Mouse (Mus musculus) heart, embryonic 11.5 days (tissue): ENCODE data around the gene Dupd1. TPM values are rescaled to one million over a fixed set of nuclear protein-coding genes. Genes with fewer than 3 reads are reported as not detected.
A peak's percentile ranks its signal among the peaks of the same experiment; 100 is the strongest.

Experiments used
- ATAC-seq: fragments of 200-750 bp; cut with Nextera tagmentation; replicated peaks from 2 replicates; pipeline ENCODE4 v1.8.0; 2017; ENCODE audit warnings: moderate library complexity; ENCODE audit not compliant: insufficient number of reproducible peaks, low FRiP score, low TSS enrichment
- H3K27ac ChIP-seq: fragments of 300-500 bp; sonication (generic); 2 replicates; pipeline ENCODE4 v1.5.1; 2014; ENCODE audit warnings: mild to moderate bottlenecking, low read depth, low read length
- H3K27me3 ChIP-seq: fragments of 300-500 bp; sonication (generic); 2 replicates; pipeline ENCODE4 v1.6.1; 2014; ENCODE audit warnings: mild to moderate bottlenecking, low read length, mixed read lengths; ENCODE audit not compliant: control insufficient read depth, insufficient read depth
- H3K36me3 ChIP-seq: fragments of 300-500 bp; sonication (generic); 2 replicates; pipeline ENCODE4 v1.6.1; 2014; ENCODE audit warnings: mild to moderate bottlenecking, low read length, moderate library complexity, mixed read lengths; ENCODE audit not compliant: control insufficient read depth, insufficient read depth
- H3K4me1 ChIP-seq: fragments of 300-500 bp; sonication (generic); 2 replicates; pipeline ENCODE4 v1.6.1; 2014; ENCODE audit warnings: low read length; ENCODE audit not compliant: control insufficient read depth, insufficient read depth
- H3K4me2 ChIP-seq: fragments of 300-500 bp; sonication (generic); 2 replicates; pipeline ENCODE4 v1.6.1; 2014; ENCODE audit warnings: mild to moderate bottlenecking, moderate library complexity
- H3K4me3 ChIP-seq: fragments of 300-500 bp; sonication (generic); 2 replicates; pipeline ENCODE4 v1.5.1; 2014; ENCODE audit warnings: low read depth, low read length
- H3K9ac ChIP-seq: fragments of 300-500 bp; sonication (generic); 2 replicates; pipeline ENCODE4 v1.6.1; 2014; ENCODE audit warnings: mild to moderate bottlenecking, low read depth, low read length, moderate library complexity
- H3K9me3 ChIP-seq: fragments of 300-500 bp; sonication (generic); replicated peaks from 2 replicates; pipeline ENCODE4 v1.6.1; 2016; ENCODE audit warnings: low read length; ENCODE audit not compliant: control insufficient read depth
- WGBS: fragments of 180-500 bp; shearing (Covaris S2); extraction: QIAGEN DNeasy Blood & Tissue Kit; methylation state at CpG from one replicate; pipeline ENCODE4 v1.1.7; 2014; ENCODE audit not compliant: insufficient replicate concordance; 5-methylcytosine and 5-hydroxymethylcytosine counted together
- polyA plus RNA-seq: library from polyadenylated mRNA; unstranded; fragments of >200 nt; fragmentation: Nextera tagmentation; extraction: Ambion mirVana; gene quantifications from 2 replicates; pipeline ENCODE4 v1.2.1, GENCODE M21; 2014

The Dupd1 gene
- polyA plus RNA-seq, 1 experiment from 2014 or later, result not detected

DNA sequence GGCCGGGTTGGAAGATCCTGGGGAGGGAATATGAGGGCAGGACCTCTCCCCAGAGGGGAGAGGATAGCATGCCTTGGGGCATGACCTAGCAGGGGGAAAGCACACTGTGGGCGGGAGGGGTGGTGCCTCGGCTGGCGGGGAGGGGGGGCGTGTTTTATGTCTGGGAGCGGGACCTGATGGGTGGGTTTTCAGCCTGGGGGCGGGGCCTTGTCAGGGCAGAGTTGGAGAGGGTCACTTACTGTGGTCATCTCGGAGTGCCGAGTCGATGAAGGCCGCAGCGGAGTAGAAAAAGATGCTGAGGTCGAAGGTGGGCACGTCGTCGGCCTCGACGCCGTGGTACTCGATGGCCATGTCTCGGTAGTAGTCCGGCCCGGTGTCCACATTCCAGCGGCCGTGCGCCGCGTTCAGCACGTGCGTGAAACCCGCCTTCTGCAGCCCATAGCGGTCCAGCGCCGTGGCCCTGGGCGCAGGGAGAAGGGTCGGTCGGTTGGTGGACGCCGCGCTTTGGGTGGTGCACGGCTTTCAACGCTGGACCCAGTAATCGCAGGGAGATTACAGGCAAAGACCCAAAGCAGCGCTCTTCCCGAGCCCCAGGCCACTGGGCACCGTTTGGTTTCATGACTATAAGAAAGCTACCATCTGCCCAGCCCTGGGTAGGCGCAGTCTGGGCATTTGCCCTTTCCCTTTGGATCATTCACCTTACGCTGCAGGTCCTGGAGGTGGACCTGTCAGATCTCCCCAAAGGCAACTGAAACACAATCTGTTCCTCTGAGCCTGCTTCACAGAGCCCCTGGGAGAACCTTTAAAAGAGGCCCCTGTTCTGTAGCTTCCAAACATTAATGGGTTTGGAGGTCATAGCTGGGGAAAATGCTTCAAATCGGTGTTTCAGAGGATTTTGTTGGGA, 27.7 kb downstream of the Dupd1 start:
- ATAC-seq, result no peak
- Histone ChIP-seq H3K27ac (no peak overlapping the region), H3K9me3 (no peaks in the 10 kb centered on the region), H3K4me1 (peaks cover 21% of the 10 kb centered on the region), H3K27me3 (peaks cover 12% of the 10 kb centered on the region; the same call in 1 of the 2 replicates), H3K9ac (no peak overlapping the region; the same call in 1 of the 2 replicates), H3K4me3 (peak overlapping the region; percentile 36), H3K4me2 (peak overlapping the region; percentile 74), H3K36me3 (no peaks in the 10 kb centered on the region)
- 9% methylated on average over 49 of the region's 49 CpGs for WGBS

- no peak overlapping the region for H3K4me2 ChIP-seq
- no peak overlapping the region for H3K27ac ChIP-seq
- H3K4me1 ChIP-seq, result peaks cover 21% of the 10 kb centered on the region
These were observed 28.8 kb downstream of the Dupd1 start for GRCm38 (mm10) chr14:21685411-21686146.

DNA sequence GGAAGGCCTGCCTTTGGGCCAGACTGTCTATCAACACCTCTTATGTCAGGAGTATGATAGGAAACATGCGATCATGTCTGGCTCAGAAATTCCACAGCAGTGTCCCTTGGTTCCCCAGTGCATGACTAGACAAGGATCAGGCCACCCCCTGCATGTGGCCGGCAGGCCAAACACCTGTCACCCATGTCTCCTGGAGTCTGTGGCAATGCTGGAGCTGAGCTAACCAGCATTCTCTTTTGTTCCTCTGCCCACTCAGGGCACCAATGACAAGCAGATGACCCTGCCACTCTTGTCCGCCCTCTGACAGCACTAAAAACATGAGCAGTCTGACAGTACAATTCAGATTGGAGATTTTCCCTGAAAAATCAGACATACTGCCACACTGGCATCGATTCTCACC, 30.5 kb downstream of the Dupd1 start:
- Histone ChIP-seq H3K36me3 (no peaks in the 10 kb centered on the region), H3K9me3 (no peaks in the 10 kb centered on the region), H3K4me3 (no peak overlapping the region), H3K27me3 (peaks cover 12% of the 10 kb centered on the region; the same call in 1 of the 2 replicates), H3K4me2 (no peak overlapping the region), H3K27ac (no peak overlapping the region), H3K9ac (no peak overlapping the region), H3K4me1 (peaks cover 33% of the 10 kb centered on the region)
- WGBS, result 70% methylated on average over 4 of the region's 4 CpGs
- ATAC-seq, result no peak

More at GRCm38 (mm10) chr14:21685411-21686146, 28.8 kb downstream of the Dupd1 start:
- Histone ChIP-seq H3K36me3 (no peaks in the 10 kb centered on the region), H3K9ac (no peak overlapping the region), H3K4me3 (no peak overlapping the region), H3K9me3 (no peaks in the 10 kb centered on the region), H3K27me3 (peaks cover 12% of the 10 kb centered on the region; the same call in 1 of the 2 replicates)
- WGBS, result 83% methylated on average over 10 of the region's 10 CpGs
- ATAC-seq, result no peak

GRCm38 (mm10) chr14:21682681-21683129, 31.7 kb downstream of the Dupd1 start:
- H3K9me3 ChIP-seq, result no peaks in the 10 kb centered on the region
- H3K27me3 ChIP-seq, result peaks cover 10% of the 10 kb centered on the region; the same call in 1 of the 2 replicates
- peaks cover 36% of the 10 kb centered on the region for H3K4me1 ChIP-seq
- H3K4me2 ChIP-seq, result peak overlapping the region; percentile 57
- H3K36me3 ChIP-seq, result no peaks in the 10 kb centered on the region
- 2% methylated on average over 9 of the region's 9 CpGs for WGBS
- peak overlapping the region; percentile 3; the same call in 1 of the 2 replicates for H3K4me3 ChIP-seq
- no peak; the same call in 1 of the 2 replicates for ATAC-seq
- no peak overlapping the region for H3K27ac ChIP-seq
- no peak overlapping the region for H3K9ac ChIP-seq

DNA sequence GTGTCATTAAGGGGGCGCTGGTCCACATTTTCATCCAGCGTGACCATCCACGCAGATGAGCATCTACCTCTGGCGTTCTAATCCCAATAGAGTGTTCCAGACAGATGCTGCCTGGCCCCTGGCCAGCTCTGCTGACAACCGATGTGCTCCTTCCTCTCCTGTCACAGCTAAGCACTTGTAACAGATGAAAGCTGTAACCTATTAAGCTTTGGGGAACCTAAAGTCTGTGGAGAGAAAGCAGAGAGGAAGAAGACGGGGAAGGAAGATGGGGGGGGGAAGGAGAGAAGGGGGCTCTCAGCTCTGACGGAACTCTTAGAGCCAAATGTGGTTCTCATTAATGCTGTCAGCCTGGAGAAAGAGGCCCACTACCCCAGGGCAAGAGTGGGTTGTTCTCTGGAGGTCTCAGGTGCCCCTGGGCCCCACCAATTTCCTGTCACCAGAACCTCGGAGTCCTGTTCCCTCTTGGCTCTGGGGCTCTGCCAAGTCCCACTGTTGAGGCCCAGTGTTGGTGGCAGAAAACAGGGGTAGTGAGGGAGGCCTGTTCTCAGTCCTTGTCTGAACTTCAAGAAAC, 34.7 kb downstream of the Dupd1 start:
- no peak for ATAC-seq
- WGBS, result 40% methylated on average over 8 of the region's 8 CpGs
- Histone ChIP-seq H3K4me1 (peaks cover 28% of the 10 kb centered on the region), H3K27me3 (peaks cover 3% of the 10 kb centered on the region; the same call in 1 of the 2 replicates), H3K27ac (peak overlapping the region; percentile 19; the same call in 1 of the 2 replicates), H3K9ac (no peak overlapping the region), H3K36me3 (no peaks in the 10 kb centered on the region), H3K4me2 (no peak overlapping the region; the same call in 1 of the 2 replicates), H3K4me3 (no peak overlapping the region), H3K9me3 (no peaks in the 10 kb centered on the region)

DNA sequence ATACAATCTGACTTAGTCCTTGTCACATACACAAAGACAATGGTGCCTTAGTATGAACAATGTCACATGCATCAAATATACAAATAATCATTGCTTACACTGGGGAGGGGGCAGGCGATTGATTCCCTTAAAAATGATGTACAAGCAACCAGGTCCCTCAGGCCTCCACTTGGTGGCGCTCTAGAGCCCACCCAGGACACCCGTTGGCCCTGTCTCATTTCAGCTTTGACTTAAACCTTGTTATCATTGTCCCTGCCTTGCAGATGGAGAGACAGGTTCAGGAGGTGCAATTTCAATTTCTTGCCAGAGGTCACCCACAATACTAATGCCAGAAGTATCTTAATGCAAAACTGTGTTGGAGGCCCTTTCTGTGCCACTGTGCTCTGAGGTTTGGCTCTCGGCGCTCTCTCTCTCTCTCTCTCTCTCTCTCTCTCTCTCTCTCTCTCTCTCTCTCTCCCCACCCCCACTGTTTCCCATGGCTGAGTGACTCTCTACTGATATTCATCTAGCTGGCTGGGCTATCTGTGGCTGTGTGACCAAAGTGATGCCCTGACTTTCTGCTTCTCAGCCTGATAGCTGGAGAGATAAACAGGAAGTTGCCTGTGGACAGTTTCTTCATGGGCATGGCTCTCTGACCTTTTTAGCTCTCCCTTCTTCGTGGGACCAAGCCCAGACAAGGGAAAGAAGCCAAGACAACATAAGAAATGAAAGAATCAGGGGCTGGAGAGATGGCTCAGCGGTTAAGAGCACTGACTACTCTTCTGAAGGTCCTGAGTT, 35.7 kb downstream of the Dupd1 start:
- ATAC-seq, result no peak
- no peak overlapping the region for H3K9ac ChIP-seq
- H3K4me3 ChIP-seq, result no peak overlapping the region
- peaks cover 3% of the 10 kb centered on the region; the same call in 1 of the 2 replicates for H3K27me3 ChIP-seq
- no peaks in the 10 kb centered on the region for H3K36me3 ChIP-seq
- 40% methylated on average over 7 of the region's 7 CpGs for WGBS
- peaks cover 24% of the 10 kb centered on the region for H3K4me1 ChIP-seq
- H3K9me3 ChIP-seq, result no peaks in the 10 kb centered on the region
- no peak overlapping the region for H3K27ac ChIP-seq
- no peak overlapping the region for H3K4me2 ChIP-seq

GRCm38 (mm10) chr14:21676223-21676622, 38.2 kb downstream of the Dupd1 start:
- WGBS, result 77% methylated on average over 2 of the region's 2 CpGs
- no peaks in the 10 kb centered on the region; the same call in 1 of the 2 replicates for H3K36me3 ChIP-seq
- H3K4me3 ChIP-seq, result no peak overlapping the region
- no peaks in the 10 kb centered on the region for H3K9me3 ChIP-seq
- peaks cover 15% of the 10 kb centered on the region for H3K4me1 ChIP-seq
- H3K9ac ChIP-seq, result no peak overlapping the region
- no peak overlapping the region for H3K4me2 ChIP-seq
- no peak for ATAC-seq
- no peak overlapping the region for H3K27ac ChIP-seq
- H3K27me3 ChIP-seq, result no peaks in the 10 kb centered on the region; the same call in 1 of the 2 replicates
